Mouse (Mus musculus) splenic B cell, adult 2 months (primary cell): ENCODE data around the gene Galm.
"Not testable (repeated sequence)": the region's sequence is repeated elsewhere in the genome, so short reads cannot be mapped to it uniquely, and the experiment has no call there.

Experiments used
- DNase-seq: peaks from one replicate; pipeline ENCODE4 v3.0.0-alpha.2; 2011; ENCODE audit warnings: low read depth, low spot score
- H3K27me3 ChIP-seq: 2 replicates; pipeline ENCODE4 v1.6.1; 2012; ENCODE audit warnings: mild to moderate bottlenecking, low read length, moderate library complexity, mixed read lengths; ENCODE audit not compliant: control insufficient read depth, poor library complexity, insufficient read depth, severe bottlenecking
- H3K36me3 ChIP-seq: 2 replicates; pipeline ENCODE4 v1.6.1; 2012; ENCODE audit warnings: mild to moderate bottlenecking, low read length, moderate library complexity, mixed read lengths; ENCODE audit not compliant: control insufficient read depth, poor library complexity, insufficient read depth, severe bottlenecking

Galm gene

GRCm38 (mm10) chr17:80183615-80184014 lies 56.3 kb downstream of the Galm start:
- no peaks in the 10 kb centered on the region for H3K36me3 ChIP-seq
- no peaks in the 10 kb centered on the region for H3K27me3 ChIP-seq
- peak; percentile 36 for DNase-seq

GRCm38 (mm10) chr17:80193075-80193474 lies 65.8 kb downstream of the Galm start:
- no peaks in the 10 kb centered on the region; the same call in 1 of the 2 replicates for H3K36me3 ChIP-seq
- peak; percentile 53 for DNase-seq
- H3K27me3 ChIP-seq, result no peaks in the 10 kb centered on the region

- Histone ChIP-seq H3K36me3 (peaks cover 13% of the 10 kb centered on the region), H3K27me3 (no peaks in the 10 kb centered on the region)
- no peak for DNase-seq
Measured at GRCm38 (mm10) chr17:80199160-80199778, 72.0 kb downstream of the Galm start.

DNA sequence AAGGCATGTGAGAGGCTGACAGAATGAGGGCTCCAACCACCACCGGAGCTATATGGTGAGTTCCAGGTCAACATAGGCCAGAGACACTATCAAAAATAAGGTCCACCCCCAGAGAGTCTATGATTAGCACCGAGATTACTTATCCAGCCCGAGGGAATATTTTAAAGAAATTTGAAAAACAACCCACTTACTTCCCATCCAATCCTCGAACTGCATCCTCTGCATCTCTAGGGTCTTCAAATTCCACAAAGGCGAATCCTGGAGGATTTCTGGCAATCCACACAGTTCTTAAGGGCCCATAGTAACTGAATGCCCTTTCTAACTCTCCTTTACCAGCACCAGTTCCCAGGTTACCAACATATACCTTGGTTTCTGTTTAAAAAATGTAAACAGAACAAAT lies 78.4 kb downstream of the Galm start:
- Histone ChIP-seq H3K36me3 (peaks cover 17% of the 10 kb centered on the region), H3K27me3 (no peaks in the 10 kb centered on the region)
- DNase-seq, result no peak

- Histone ChIP-seq H3K27me3 (no peaks in the 10 kb centered on the region), H3K36me3 (peaks cover 17% of the 10 kb centered on the region)
- DNase-seq, result no peak
Measured at GRCm38 (mm10) chr17:80206301-80206670, 79.0 kb downstream of the Galm start.

- no peaks in the 10 kb centered on the region for H3K27me3 ChIP-seq
- DNase-seq, result peak; percentile 97
- peaks cover 13% of the 10 kb centered on the region for H3K36me3 ChIP-seq
Measured at GRCm38 (mm10) chr17:80206671-80207581, 79.7 kb downstream of the Galm start, which contains the start of the genes Srsf7 and Ttc39d. TSS of gene Srsf7 (minus strand) at chr17:80207307. TSS of gene Ttc39d (plus strand) at chr17:80207460.

- not testable (repeated sequence) for H3K36me3 ChIP-seq, H3K27me3 ChIP-seq, DNase-seq
Measured at GRCm38 (mm10) chr17:80213998-80214397, 86.7 kb downstream of the Galm start.

GRCm38 (mm10) chr17:80220131-80220530 lies 92.9 kb downstream of the Galm start:
- Histone ChIP-seq H3K27me3 (no peaks in the 10 kb centered on the region), H3K36me3 (no peaks in the 10 kb centered on the region)
- no peak for DNase-seq

- DNase-seq, result no peak
- Histone ChIP-seq H3K36me3 (no peaks in the 10 kb centered on the region), H3K27me3 (no peaks in the 10 kb centered on the region)
Measured at GRCm38 (mm10) chr17:80221202-80221601, 93.9 kb downstream of the Galm start.

- H3K27me3 ChIP-seq, result no peaks in the 10 kb centered on the region
- peak; percentile 65 for DNase-seq
Measured at GRCm38 (mm10) chr17:80221890-80222628, 94.8 kb downstream of the Galm start.

GRCm38 (mm10) chr17:80223829-80224228 lies 96.6 kb downstream of the Galm start:
- no peak for DNase-seq
- H3K36me3 ChIP-seq, result no peaks in the 10 kb centered on the region
- no peaks in the 10 kb centered on the region for H3K27me3 ChIP-seq

More at GRCm38 (mm10) chr17:80221890-80222628, 94.8 kb downstream of the Galm start:
- H3K36me3 ChIP-seq, result no peaks in the 10 kb centered on the region

- Histone ChIP-seq H3K36me3 (no peaks in the 10 kb centered on the region), H3K27me3 (no peaks in the 10 kb centered on the region)
Measured at GRCm38 (mm10) chr17:80224326-80225116, 97.2 kb downstream of the Galm start, which contains the start of gene Gemin6. TSS of gene Gemin6 (plus strand) at chr17:80224441.

GRCm38 (mm10) chr17:80225142-80225541 lies 97.9 kb downstream of the Galm start:
- not testable (repeated sequence) for DNase-seq, H3K36me3 ChIP-seq, H3K27me3 ChIP-seq

More at GRCm38 (mm10) chr17:80224326-80225116, 97.2 kb downstream of the Galm start, which contains the start of gene Gemin6:
- peak; percentile 85 for DNase-seq

GRCm38 (mm10) chr17:80229396-80229795 lies 102.1 kb downstream of the Galm start:
- DNase-seq, result no peak
- Histone ChIP-seq H3K27me3 (no peaks in the 10 kb centered on the region), H3K36me3 (no peaks in the 10 kb centered on the region)
